Mouse (Mus musculus) adrenal gland, adult 18-20 months (tissue): ENCODE data around the gene Trp53bp2. TPM values are rescaled to one million over a fixed set of nuclear protein-coding genes. Genes with fewer than 3 reads are reported as not detected.

Experiments
- DNase-seq, 2 experiments: peaks; one replicate each; pipeline ENCODE4 v3.0.0; 2021 to 2022; ENCODE audit warnings: low spot score in 2 of 2
- total RNA-seq, 2 experiments: library from RNA; stranded (reverse); gene quantifications; 1 replicate in 1 of 2; 2 replicates in 1 of 2; pipeline ENCODE4 v1.2.3; 2021

The Trp53bp2 gene
- total RNA-seq, 2 experiments from 2014 or later = 17.5 to 20.2 TPM

DNA sequence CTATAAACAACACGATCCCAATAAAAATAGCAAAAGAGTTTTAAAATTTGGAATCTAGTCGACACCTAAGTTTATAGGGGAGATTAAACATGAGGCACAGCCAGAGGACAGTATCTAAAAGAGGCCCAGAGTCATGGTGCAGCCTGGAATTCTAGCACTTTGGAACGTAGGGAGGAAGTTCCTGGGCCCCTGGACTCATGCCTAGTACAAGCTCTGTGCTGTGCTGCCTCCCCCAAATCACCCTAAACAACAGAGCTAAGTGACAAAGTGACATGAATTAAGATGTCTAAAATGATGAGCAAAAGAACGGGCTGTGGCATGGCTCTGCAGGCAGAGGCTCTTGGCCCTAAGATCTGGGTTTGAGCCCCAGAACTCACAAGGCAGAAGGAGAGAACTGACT, 88.8 kb downstream of the Trp53bp2 start:
- no peak for DNase-seq

DNA sequence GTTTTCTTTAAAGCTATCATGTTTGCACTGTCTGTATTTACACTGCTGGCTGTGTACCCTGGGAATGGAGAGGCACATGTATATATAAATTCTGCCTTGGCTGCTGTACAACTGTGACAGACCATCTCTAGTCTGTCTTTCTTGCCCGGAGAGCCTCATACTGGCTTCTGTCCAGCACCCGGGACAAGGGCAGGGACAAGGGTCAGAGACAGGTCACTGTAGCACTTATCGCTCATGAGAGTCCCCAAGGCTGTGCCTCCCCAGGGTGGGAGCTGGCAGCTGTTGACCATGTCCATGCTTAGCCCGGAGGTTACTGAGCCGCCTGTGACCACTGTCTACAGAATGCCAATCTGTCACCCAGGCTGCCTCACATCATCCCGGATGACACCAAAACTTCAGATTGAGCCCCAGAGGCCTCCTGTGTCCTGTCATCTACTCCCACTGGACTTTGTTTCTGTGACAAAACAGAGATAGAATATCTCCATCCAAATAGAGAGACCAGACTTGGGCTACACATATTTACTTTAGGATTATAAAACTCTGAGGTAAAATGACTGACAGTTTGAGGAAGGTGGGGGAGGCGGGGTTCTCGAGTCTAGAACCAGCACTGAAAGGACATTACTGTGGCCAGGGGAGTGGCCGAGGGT, 90.6 kb downstream of the Trp53bp2 start:
- no peak for DNase-seq

DNA sequence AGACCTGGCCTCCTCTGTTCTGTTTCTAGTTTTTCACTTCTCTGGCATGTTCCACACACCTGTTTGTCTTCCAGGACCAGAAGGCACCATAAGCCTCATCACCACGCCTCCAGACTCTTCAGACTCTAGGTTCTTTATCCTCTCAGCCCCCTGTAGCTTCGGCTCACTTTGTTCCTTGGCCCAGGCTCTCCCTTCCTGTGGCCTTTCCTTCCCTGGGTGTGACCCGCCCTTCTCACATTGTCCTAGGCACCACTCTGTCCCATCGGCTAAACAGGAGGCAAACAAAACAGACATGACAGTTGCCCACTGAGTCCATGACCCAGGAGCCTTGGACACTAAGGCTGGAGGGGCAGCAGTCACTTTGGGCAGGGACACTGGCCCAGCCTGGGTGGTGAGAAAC, 91.3 kb downstream of the Trp53bp2 start:
- no peak for DNase-seq

DNA sequence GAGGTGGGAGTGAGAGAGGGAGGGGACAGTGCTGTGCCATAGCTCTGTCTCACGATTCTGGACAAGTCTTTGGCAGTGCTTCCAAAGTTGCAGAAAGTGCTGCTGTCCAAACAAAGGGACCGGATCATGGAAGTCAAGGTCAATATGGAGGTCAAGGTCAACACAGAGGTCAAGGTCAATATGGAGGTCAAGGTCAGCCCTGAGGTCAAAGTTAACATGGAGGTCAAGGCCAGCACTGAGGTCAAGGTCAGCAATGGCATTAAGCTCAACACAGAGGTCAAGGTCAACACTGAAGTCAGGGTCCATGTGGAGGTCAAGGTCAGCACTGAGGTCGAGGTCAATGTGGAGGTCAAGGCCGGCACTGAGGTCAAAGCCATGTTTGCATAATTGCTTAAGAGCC, 91.9 kb downstream of the Trp53bp2 start:
- DNase-seq = no peak

DNA sequence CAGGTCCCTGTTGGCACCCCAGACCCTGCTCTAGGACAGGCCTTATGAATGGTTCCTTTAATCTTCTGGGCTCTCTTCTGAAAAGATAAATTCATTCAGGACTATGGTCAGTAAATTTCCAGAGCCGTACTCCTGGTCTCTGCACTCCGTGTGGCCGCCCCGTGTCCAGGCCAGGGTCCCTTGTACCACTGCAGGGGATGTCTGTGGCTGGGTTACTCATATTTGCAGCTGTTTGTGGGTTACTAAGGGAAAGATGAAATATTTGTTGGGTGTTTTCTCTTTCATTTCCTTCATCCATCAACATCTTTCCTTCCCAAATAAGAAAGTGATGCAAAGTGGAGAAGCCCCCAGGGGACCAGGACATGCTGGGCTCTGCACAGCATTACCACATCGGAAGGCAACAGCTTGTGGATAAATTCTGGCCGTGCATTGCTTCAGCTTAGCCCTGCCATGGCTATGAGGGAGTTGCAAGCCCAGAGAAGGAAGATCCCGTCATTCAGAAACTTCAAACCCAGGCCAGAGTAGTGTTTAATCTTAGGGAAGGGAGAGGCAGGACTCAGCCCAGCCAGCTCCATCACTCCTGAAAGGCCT, 92.9 kb downstream of the Trp53bp2 start:
- no peak for DNase-seq

DNA sequence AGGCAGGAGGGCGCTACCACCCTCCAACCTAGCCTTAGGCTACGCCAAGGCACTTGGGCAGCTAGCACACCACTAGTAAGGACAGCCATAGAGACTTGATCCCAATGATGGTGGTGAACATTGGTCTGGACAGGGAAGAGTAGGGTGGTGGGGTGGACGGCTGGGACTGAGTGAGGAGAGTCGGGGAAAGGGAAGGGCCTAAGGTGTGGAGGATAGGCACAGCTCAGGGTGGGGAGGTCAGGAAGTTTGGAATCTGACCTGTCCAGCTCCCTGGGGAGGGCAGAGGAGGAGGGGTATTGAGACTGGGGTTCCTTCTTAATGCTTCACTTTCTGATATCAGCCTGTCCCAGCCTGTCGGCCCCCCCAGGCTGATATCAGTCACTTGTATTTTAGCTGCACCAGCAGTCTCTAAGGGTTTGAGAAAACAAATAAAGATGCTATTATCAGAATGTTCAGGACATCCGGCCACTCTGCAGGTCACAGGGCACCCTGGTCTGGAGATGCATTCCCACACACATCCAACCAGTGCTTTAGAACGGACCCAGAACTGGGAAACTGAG, 93.6 kb downstream of the Trp53bp2 start:
- DNase-seq = no peak

DNA sequence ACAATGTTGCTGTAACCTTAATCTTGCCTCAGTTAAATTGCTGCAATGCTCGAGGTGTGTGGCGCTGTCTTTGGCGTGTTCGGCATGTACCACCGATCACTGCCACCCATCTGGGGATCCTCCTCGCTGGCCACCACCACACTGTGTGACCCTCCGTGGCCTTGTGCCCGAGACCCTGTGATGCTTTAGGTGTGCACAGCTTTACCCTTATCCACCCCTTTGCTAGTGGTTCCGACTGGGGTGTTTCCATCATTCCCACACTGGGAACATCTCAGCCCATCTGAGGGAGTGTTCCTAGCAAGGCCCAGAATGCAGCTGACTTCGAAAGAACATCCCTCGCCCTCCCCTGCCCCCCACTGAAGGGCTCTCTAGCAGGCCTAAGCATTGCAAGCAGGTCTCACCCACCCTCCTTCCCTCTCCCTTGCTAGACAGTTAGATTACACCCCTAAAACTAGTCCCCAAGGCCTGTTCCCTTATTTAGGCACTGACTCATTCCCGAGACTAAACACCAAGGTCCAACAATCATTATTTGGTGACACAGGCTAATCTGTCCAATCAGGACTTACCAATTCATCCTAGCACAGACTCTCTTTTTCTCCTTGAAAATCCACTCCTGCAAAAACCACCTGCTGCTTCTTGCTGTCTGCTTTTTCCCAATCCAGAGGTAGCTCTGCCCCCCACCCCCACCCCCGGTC, 94.4 kb downstream of the Trp53bp2 start:
- no peak for DNase-seq

DNA sequence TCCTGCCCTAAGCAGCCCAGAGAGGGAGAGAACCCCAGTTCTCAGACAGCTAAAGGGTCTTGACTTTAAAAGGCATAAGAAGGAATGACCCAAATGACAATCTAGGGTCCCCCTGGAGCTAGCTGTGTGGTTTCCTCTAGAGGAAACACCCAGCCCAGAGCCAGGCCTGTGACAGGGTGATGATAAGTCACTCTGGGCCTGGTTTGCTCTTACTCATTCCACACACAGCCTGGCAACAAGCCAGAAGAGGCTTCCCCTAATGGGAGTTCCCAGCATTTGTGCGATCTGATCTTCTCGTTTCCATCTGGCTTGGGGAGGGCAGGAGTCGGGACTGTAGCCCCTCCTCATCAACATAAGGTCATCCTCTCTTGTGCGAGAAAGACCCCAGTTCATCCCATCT, 95.3 kb downstream of the Trp53bp2 start:
- DNase-seq = peak; percentile 68 to 73

DNA sequence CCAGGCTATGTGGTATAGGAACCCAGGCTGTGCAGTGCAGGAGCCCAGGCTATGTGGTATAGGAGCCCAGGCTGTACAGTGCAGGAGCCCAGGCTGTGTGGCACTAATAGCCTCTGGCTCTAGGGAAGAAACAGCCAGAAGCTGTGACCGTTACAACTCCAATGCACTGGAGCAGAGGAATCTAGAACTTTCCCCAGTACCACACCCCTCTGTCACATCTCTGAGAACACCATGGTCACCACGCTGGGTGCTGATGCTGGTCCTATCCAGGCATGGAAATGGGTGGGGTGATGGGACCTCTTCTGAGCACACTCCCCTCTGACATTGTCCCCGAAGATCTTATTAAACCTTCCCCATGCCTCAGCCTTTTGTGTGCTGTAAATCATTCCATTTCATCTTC, 96.3 kb downstream of the Trp53bp2 start:
- DNase-seq = no peak

DNA sequence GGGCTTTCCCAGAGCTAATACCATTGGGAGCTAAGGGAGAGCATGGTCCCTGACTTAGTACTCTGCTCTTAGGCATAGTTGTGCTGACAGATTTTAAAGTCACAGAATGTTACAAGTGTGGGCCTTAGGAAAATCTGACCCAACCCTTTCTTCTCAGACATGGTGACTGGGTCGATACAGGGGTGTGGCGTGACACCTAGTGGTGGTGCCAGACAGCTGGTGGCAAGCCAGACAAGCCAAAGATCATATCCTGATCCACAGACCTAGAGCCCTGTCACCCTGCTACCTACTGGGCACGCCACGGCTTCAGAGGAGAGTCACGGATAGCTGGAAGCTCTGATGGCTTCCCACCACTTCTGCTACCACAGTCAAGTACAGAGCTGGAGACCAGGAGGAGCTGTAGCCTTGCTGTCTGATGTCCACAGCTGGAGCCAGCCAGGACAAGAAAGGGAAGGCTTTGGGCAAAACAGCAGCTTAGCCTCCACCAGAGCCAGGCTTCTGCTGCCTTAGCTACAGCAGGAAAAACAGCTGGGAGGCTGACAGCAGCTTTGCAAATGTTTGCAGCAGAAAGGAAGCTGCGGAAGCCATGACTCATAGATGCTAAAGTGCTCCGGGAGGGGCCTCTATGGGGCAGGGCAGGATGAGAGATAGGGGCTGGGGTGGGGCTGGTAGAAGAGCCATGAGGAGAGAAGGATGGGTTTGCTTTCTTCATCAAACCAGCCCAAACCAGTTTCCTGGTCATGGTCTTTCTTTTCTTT, 97.4 kb downstream of the Trp53bp2 start:
- DNase-seq = peak; percentile 29 to 51

DNA sequence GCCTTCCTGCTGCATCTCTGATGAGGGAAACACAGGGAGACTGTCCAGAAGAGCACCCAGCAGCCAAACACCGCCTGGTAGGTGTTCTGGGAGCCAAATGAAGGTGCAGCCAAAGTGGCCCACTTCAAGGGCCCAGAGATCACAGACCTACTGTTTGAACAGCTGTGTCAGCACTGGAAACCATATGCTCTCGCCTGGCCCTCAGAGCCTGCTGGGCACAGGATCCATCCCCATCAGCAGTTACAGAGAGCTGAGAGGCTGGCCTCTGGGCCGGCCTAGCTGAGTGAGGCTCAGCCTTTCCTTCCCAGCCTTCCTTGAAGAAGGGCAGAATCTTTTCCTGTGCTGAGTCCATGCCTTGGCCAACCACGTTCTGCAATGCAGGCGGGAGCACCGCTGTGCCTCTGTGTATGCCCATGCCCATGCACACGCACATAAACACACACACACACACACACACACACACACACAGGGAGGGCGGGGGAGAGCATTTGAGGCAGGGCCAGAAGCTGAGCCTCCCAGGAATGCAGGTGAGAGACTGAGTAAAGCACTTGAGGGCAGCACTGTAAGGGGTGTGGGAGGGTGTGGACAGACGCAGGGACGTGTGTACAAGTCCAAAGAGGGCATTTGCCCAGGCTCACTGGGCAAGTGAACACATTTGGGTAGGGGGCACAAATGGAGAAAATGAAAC, 100.3 kb downstream of the Trp53bp2 start:
- DNase-seq = no peak

DNA sequence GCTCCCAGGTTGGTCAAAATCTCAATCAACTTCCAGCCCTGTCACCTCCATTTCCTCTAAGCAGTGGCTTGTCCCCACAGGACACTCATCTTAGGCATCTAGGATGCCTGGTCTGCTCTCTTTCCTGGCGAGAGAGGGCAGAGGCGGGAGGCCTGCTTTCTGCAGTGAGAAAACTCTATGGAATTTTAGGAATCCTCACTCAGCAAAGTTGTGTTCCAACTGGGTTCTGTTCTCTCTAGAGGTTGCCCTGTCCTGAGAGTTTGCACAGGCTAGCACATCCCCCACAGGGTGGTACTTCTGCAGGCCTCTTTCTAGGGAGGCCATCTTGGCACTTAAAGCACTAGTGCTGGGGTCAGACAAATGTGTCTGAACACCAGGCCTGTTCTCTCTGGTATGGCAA, 102.1 kb downstream of the Trp53bp2 start:
- no peak for DNase-seq

DNA sequence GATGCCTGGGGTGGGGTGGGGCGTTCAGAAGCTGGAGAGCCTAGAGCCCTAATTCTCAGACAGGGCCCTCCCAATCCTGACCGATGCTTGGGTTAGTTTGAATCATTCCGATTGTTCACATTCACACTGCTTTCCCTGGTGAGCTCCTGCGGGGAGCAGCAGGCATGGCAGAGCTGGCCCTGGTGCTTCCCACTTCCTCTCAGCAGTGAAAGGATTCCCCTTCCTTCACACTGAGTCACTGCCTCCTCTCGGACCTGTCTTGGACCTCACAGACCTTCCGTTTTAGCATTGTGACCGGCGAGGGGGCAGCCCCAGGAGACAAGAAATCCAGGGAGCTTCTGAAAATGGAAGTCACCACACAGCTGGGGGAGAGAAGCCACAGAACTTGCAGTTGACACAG, 102.8 kb downstream of the Trp53bp2 start:
- no peak for DNase-seq

Other genes starting within 250 kb of the Trp53bp2 start
- gene Vmn1r1, start 244.7 kb upstream of the Trp53bp2 start, total RNA-seq = not detected
- 10 to 100 TPM; 77.1 to 82.5 TPM for gene Degs1, start 126.4 kb upstream of the Trp53bp2 start, total RNA-seq
- gene Fbxo28, start 67.5 kb upstream of the Trp53bp2 start, total RNA-seq = 10 to 100 TPM; 35.2 to 50.7 TPM
- 100 to 1,000 TPM in 1 of 2 experiments, 10 to 100 TPM in 1; 63.1 to 122 TPM for gene Capn2, start 108.4 kb downstream of the Trp53bp2 start, total RNA-seq
- under 1 TPM; 0.19 to 0.33 TPM for gene Capn8, start 155.8 kb downstream of the Trp53bp2 start, total RNA-seq